Mouse (Mus musculus) kidney, embryonic 16.5 days (tissue): ENCODE measurements around the gene Rhbdl1. TPM values are rescaled to one million over a fixed set of nuclear protein-coding genes. Genes with fewer than 3 reads are reported as not detected.

Experiments used
- ATAC-seq: fragments of 200-750 bp; cut with Nextera tagmentation; 2 replicates; pipeline ENCODE4 v1.8.0; 2017; ENCODE audit warnings: moderate TSS enrichment; ENCODE audit not compliant: low FRiP score, low TSS enrichment
- H3K27ac ChIP-seq: fragments of 300-500 bp; sonication (generic); 2 replicates; pipeline ENCODE4 v1.5.1; 2014; ENCODE audit warnings: low read length
- H3K27me3 ChIP-seq: fragments of 300-500 bp; sonication (generic); 2 replicates; pipeline ENCODE4 v1.6.1; 2014; ENCODE audit warnings: low read length, control low read depth, mixed read lengths; ENCODE audit not compliant: insufficient read depth
- H3K36me3 ChIP-seq: fragments of 300-500 bp; sonication (generic); 2 replicates; pipeline ENCODE4 v1.6.1; 2014; ENCODE audit warnings: low read length, control low read depth, mixed read lengths; ENCODE audit not compliant: insufficient read depth
- H3K4me1 ChIP-seq: fragments of 300-500 bp; sonication (generic); 2 replicates; pipeline ENCODE4 v1.6.1; 2014; ENCODE audit warnings: low read length, control low read depth, mixed read lengths; ENCODE audit not compliant: insufficient read depth
- H3K4me2 ChIP-seq: fragments of 300-500 bp; sonication (generic); replicated peaks from 2 replicates; pipeline ENCODE4 v1.6.1; 2014; ENCODE audit warnings: low read depth, low read length
- H3K4me3 ChIP-seq: fragments of 300-500 bp; sonication (generic); 2 replicates; pipeline ENCODE4 v1.5.1; 2014; ENCODE audit warnings: mild to moderate bottlenecking, low read length
- H3K9ac ChIP-seq: fragments of 300-500 bp; sonication (generic); replicated peaks from 2 replicates; pipeline ENCODE4 v1.6.1; 2014; ENCODE audit warnings: low read length
- H3K9me3 ChIP-seq: fragments of 300-500 bp; sonication (generic); 2 replicates; pipeline ENCODE4 v1.6.1; 2016; ENCODE audit warnings: low read length, control low read depth
- WGBS: fragments of 180-500 bp; shearing (Covaris S2); extraction: QIAGEN DNeasy Blood & Tissue Kit; methylation state at CpG from one replicate; pipeline ENCODE4 v1.1.7; 2014; 5-methylcytosine and 5-hydroxymethylcytosine counted together
- polyA plus RNA-seq: library from polyadenylated mRNA; unstranded; fragments of >200 nt; fragmentation: Nextera tagmentation; extraction: Ambion mirVana; gene quantifications from 2 replicates; pipeline ENCODE4 v1.2.1, GENCODE M21; 2015

The Rhbdl1 gene
- polyA plus RNA-seq, 1 experiment from 2014 or later: 4.0 TPM

- 71% methylated on average over 12 of the region's 12 CpGs for WGBS
- peak overlapping the region; percentile 99 for H3K27ac ChIP-seq
- H3K9ac ChIP-seq: peak overlapping the region; percentile 88
- H3K4me1 ChIP-seq: peaks cover 64% of the 10 kb centered on the region
- H3K9me3 ChIP-seq: no peaks in the 10 kb centered on the region
- H3K4me2 ChIP-seq: peak overlapping the region; percentile 95
- peaks cover 36% of the 10 kb centered on the region for H3K36me3 ChIP-seq
- peak overlapping the region; percentile 82 for H3K4me3 ChIP-seq
- no peaks in the 10 kb centered on the region for H3K27me3 ChIP-seq
- no peak for ATAC-seq
These were observed 2.4 kb downstream of the Rhbdl1 start for GRCm38 (mm10) chr17:25834595-25835222.

DNA sequence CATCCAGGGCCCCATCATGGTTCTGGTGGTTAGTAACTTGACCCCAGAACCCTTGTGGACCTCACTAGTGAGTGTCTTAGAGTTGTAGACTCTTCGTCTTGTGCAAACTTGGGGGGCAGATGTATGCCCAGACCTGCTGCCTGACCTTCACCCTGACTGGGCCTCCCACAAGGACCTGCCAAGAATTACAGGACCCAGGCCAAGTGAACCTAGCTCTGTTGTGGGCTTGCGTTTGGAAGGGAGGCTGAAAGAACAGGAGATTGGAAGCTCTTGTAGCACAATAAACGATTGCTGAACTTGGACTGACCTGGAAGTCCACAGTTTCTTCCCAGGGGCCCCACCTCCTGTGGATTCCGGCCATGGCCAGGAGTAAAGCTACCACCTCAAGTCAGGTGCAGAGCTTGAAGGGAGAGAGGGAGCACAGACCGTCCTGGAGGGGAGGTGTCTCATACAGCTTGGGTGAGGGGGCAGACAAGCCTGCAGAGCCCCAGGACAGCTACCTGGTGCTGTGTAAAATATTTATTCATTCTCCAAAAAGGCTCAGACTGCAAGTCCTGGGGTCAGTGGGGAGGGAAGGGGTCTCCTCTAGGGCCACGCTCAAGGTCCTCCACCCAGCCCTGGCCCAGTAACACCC lies 3.0 kb downstream of the Rhbdl1 start:
- no peak for ATAC-seq
- Histone ChIP-seq H3K27ac (peak overlapping the region; percentile 99), H3K4me3 (peak overlapping the region; percentile 82), H3K9me3 (no peaks in the 10 kb centered on the region), H3K4me1 (peaks cover 69% of the 10 kb centered on the region), H3K9ac (peak overlapping the region; percentile 88), H3K27me3 (no peaks in the 10 kb centered on the region), H3K36me3 (peaks cover 30% of the 10 kb centered on the region), H3K4me2 (peak overlapping the region; percentile 95)
- WGBS: 9% methylated on average over 6 of the region's 6 CpGs

- H3K4me2 ChIP-seq: peak within 1 kb of the TSS; percentile 95
- H3K9me3 ChIP-seq: no peaks in the 10 kb centered on the region
- peak within 1 kb of the TSS; percentile 99 for H3K27ac ChIP-seq
- peak; percentile 73 for ATAC-seq
- H3K27me3 ChIP-seq: no peaks in the 10 kb centered on the region
- peaks cover 24% of the 10 kb centered on the region for H3K36me3 ChIP-seq
- peak within 1 kb of the TSS; percentile 88 for H3K9ac ChIP-seq
- WGBS: 0% methylated on average over 24 of the region's 24 CpGs
- H3K4me3 ChIP-seq: peak within 1 kb of the TSS; percentile 82
- H3K4me1 ChIP-seq: peaks cover 72% of the 10 kb centered on the region
These were observed 3.8 kb downstream of the Rhbdl1 start, which contains the start of gene Stub1 for GRCm38 (mm10) chr17:25833291-25833663. Gene Stub1, minus strand, starts transcription at chr17:25833404.

- peak overlapping the region; percentile 95 for H3K4me2 ChIP-seq
- ATAC-seq: peak; percentile 91
- no peaks in the 10 kb centered on the region for H3K9me3 ChIP-seq
- H3K27me3 ChIP-seq: no peaks in the 10 kb centered on the region
- peaks cover 73% of the 10 kb centered on the region for H3K4me1 ChIP-seq
- peak overlapping the region; percentile 88 for H3K9ac ChIP-seq
- under 1% methylated on average over 69 of the region's 77 CpGs for WGBS
- peak overlapping the region; percentile 82 for H3K4me3 ChIP-seq
- H3K36me3 ChIP-seq: peaks cover 18% of the 10 kb centered on the region
- peak overlapping the region; percentile 99 for H3K27ac ChIP-seq
These were observed 4.4 kb downstream of the Rhbdl1 start for GRCm38 (mm10) chr17:25832436-25833290.

GRCm38 (mm10) chr17:25831451-25832281 lies 5.4 kb downstream of the Rhbdl1 start:
- H3K4me3 ChIP-seq: peak overlapping the region; percentile 82
- H3K27me3 ChIP-seq: no peaks in the 10 kb centered on the region
- peak overlapping the region; percentile 95 for H3K4me2 ChIP-seq
- peaks cover 63% of the 10 kb centered on the region for H3K4me1 ChIP-seq
- H3K9ac ChIP-seq: peak overlapping the region; percentile 88
- peaks cover 25% of the 10 kb centered on the region for H3K36me3 ChIP-seq
- 48% methylated on average over 21 of the region's 21 CpGs for WGBS
- no peaks in the 10 kb centered on the region for H3K9me3 ChIP-seq
- no peak for ATAC-seq
- peak overlapping the region; percentile 90 for H3K27ac ChIP-seq

GRCm38 (mm10) chr17:25830806-25831431 lies 6.2 kb downstream of the Rhbdl1 start:
- no peak overlapping the region for H3K9ac ChIP-seq
- no peak overlapping the region for H3K27ac ChIP-seq
- H3K4me1 ChIP-seq: peaks cover 55% of the 10 kb centered on the region

GRCm38 (mm10) chr17:25830200-25830753 lies 6.8 kb downstream of the Rhbdl1 start:
- Histone ChIP-seq H3K4me1 (peaks cover 50% of the 10 kb centered on the region), H3K9ac (no peak overlapping the region), H3K27ac (no peak overlapping the region), H3K4me2 (peak overlapping the region; percentile 64), H3K9me3 (no peaks in the 10 kb centered on the region), H3K36me3 (peaks cover 30% of the 10 kb centered on the region), H3K27me3 (no peaks in the 10 kb centered on the region), H3K4me3 (no peak overlapping the region)
- WGBS: 78% methylated on average over 4 of the region's 4 CpGs
- ATAC-seq: no peak

More at GRCm38 (mm10) chr17:25830806-25831431, 6.2 kb downstream of the Rhbdl1 start:
- H3K27me3 ChIP-seq: no peaks in the 10 kb centered on the region
- H3K9me3 ChIP-seq: no peaks in the 10 kb centered on the region
- peaks cover 30% of the 10 kb centered on the region for H3K36me3 ChIP-seq
- peak overlapping the region; percentile 82 for H3K4me3 ChIP-seq
- 85% methylated on average over 14 of the region's 14 CpGs for WGBS
- H3K4me2 ChIP-seq: peak overlapping the region; percentile 95
- no peak for ATAC-seq

DNA sequence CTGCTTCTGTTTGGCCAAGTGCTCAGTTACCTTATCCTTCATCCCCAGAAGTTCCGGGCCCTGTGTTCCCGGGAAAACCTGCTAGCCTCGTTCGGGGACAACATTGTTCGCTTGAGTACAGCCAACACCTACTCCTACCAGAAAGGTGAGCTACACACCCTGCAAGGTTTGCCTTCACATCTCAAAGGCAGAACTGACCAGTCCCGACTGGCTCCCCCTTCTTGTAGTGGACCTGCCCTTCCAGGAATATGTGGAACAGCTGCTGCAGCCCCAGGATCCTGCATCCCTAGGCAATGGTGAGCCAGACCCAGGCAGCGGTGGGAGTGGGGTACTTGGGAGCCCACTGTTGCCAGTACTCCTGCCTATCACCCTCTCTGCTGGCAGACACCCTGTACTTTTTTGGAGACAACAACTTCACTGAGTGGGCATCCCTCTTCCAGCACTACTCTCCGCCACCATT lies 7.5 kb downstream of the Rhbdl1 start:
- H3K27ac ChIP-seq: peak overlapping the region; percentile 86
- no peak for ATAC-seq
- H3K4me1 ChIP-seq: peaks cover 50% of the 10 kb centered on the region
- peak overlapping the region; percentile 64 for H3K4me2 ChIP-seq
- peak overlapping the region; percentile 75 for H3K9ac ChIP-seq
- 33% methylated on average over 8 of the region's 8 CpGs for WGBS
- H3K27me3 ChIP-seq: no peaks in the 10 kb centered on the region
- H3K36me3 ChIP-seq: peaks cover 30% of the 10 kb centered on the region
- no peaks in the 10 kb centered on the region for H3K9me3 ChIP-seq
- peak overlapping the region; percentile 58 for H3K4me3 ChIP-seq
